Mouse (Mus musculus) heart, adult 2 months (tissue): ENCODE results near the gene Prss29.

Source experiments
- CTCF ChIP-seq: fragments of 200-600 bp; IDR thresholded peaks from 2 replicates; pipeline ENCODE4 v1.8.1; 2022; ENCODE audit warnings: antibody characterized with exemption, mild to moderate bottlenecking, moderate library complexity
- POLR2A ChIP-seq: fragments of 200-500 bp; IDR thresholded peaks from 2 replicates; pipeline ENCODE4 v1.6.1; 2011; ENCODE audit warnings: mild to moderate bottlenecking, low read depth, low read length, control low read depth; ENCODE audit not compliant: insufficient read depth

GRCm38 (mm10) chr17:25368973-25369372, 50.5 kb downstream of the Prss29 start, which contains the start of gene Tpsg1:
- TF ChIP-seq POLR2A (no peak), CTCF (no peak)
